Mouse (Mus musculus): Measurements from ENCODE around the gene March1.

DNA sequence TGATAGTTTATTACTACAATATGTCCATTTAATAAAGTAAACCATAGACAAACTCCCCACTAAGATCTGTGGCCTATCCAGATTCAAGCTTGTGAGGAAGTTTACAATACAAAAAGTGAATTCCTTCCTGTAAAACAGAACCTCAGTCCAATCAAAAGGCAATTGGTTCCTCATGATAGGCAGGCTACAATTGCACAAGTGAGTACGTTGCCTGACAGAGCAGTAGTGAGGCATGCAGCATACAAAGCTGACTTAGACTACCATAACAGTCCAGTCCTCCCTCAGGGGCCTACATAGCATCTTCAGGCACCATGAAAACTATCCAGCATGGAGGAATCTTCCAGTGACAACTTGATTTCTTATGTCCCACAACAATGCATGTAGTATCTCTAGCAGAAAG is 782.4 kb downstream of the March1 start:
- TF ChIP-seq POLR2A (IDR thresholded peaks at IDR 0.05; ENCODE audit: control insufficient read depth in 1 of 2, insufficient read depth in 1 of 2, low read depth in 1 of 2, low read length in 2 of 2, poor library complexity in 1 of 2) (no peak), CHD1 (IDR thresholded peaks at IDR 0.05; ENCODE audit: low read depth, low read length) (no peak), RCOR1 (IDR thresholded peaks at IDR 0.05; ENCODE audit: low read depth, low read length) (no peak), ZC3H11A (IDR thresholded peaks at IDR 0.05; ENCODE audit: low read depth, low read length) (no peak), CTCF (IDR thresholded peaks at IDR 0.05 in 2 of 3, conservative IDR thresholded peaks at IDR 0.05 in 1 of 3; ENCODE audit: control insufficient read depth in 1 of 3, insufficient read depth in 1 of 3, low read depth in 2 of 3, low read length in 3 of 3, poor library complexity in 1 of 3, severe bottlenecking in 1 of 3) (no peak), ETS1 (IDR thresholded peaks at IDR 0.05; ENCODE audit: low read depth, low read length) (no peak), MAX (IDR thresholded peaks at IDR 0.05; ENCODE audit: low read length) (no peak), EP300 (IDR thresholded peaks at IDR 0.05; ENCODE audit: low read depth in 1 of 2, low read length in 2 of 2) (no peak), ZKSCAN1 (IDR thresholded peaks at IDR 0.05; ENCODE audit: low read depth, low read length) (no peak), ELF1 (IDR thresholded peaks at IDR 0.05; ENCODE audit: low read depth, low read length) (no peak), TCF12 (IDR thresholded peaks at IDR 0.05; ENCODE audit: low read depth, low read length) (no peak)

Measured in MEL (cell line).